Comparison of ENCODE assay signal across 9 mouse cellular contexts in genomic region chr11:18115693-18116450, GRCm38 (mm10).
DNase-seq lines count a peak whose midpoint lies in the region; ATAC-seq and TF ChIP-seq lines count a peak whose summit lies in the region.
"Had no signal": no experiment of that assay in that cellular context is flagged by ENCODE, and none has a peak within 500 bp of the region (broad histone marks: within the 10 kb centered on the region; RNA-seq: fewer than 3 reads in every experiment).

No protein-coding gene starts in this region.

- no peak overlapping the region for H3K9ac ChIP-seq in embryonic facial prominence, embryonic 14.5 days (ENCODE audit: low read depth, low read length)

- no peak overlapping the region for H3K27ac ChIP-seq in embryonic facial prominence, embryonic 14.5 days (replicated peaks; ENCODE audit: low read depth, low read length)
- H3K27ac ChIP-seq in embryonic facial prominence, embryonic 10.5 days (replicated peaks), result no peak overlapping the region
- H3K27ac ChIP-seq in layer of hippocampus, adult 2 months, result no peak overlapping the region
- H3K27ac ChIP-seq: left cerebral cortex, adult 2 months had no signal

- no peaks in the 10 kb centered on the region for H3K27me3 ChIP-seq in embryonic facial prominence, embryonic 14.5 days (replicated peaks; ENCODE audit: control insufficient read depth, insufficient read depth, low read length)
- H3K27me3 ChIP-seq in embryonic facial prominence, embryonic 10.5 days (replicated peaks; ENCODE audit: low read depth, poor library complexity, severe bottlenecking), result no peaks in the 10 kb centered on the region

- H3K4me1 ChIP-seq in embryonic facial prominence, embryonic 14.5 days (ENCODE audit: control insufficient read depth, insufficient read depth, low read length), result no peaks in the 10 kb centered on the region; the same call in 1 of the 2 replicates
- H3K4me1 ChIP-seq in embryonic facial prominence, embryonic 10.5 days, result no peaks in the 10 kb centered on the region

- ATAC-seq in embryonic facial prominence, embryonic 14.5 days (ENCODE audit: low read depth), result peak; percentile 55; the same call in 1 of the 2 replicates

- WGBS in embryonic facial prominence, embryonic 14.5 days, result 64% methylated on average over 9 of the region's 9 CpGs
- 85% methylated on average over 9 of the region's 9 CpGs for WGBS in embryonic facial prominence, embryonic 10.5 days

- H3K4me2 ChIP-seq in embryonic facial prominence, embryonic 14.5 days (ENCODE audit: low read depth, low read length), result no peak overlapping the region

- DNase-seq in embryonic facial prominence, embryonic 14.5 days (ENCODE audit: low spot score), result peak; percentile 44
- no peak for DNase-seq in embryonic facial prominence, embryonic 10.5 days (ENCODE audit: low spot score)
- DNase-seq in adipocyte (ENCODE audit: low spot score), result peak; percentile 3
- DNase-seq in frontal cortex, postnatal 25 days (ENCODE audit: low spot score in 2 of 2), result peak; percentile 9 to 19
- peak; percentile 18 to 37 for DNase-seq in layer of hippocampus, adult 2 months (ENCODE audit: low spot score in 2 of 2)
- peak; percentile 41 to 70 for DNase-seq in lung, postnatal 4 days
- DNase-seq in thymus, postnatal 4 days, result no peak
- no peak for DNase-seq in kidney, adult 11 months

- H3K9me3 ChIP-seq in embryonic facial prominence, embryonic 14.5 days (ENCODE audit: control insufficient read depth, low read length), result no peaks in the 10 kb centered on the region
- no peaks in the 10 kb centered on the region for H3K9me3 ChIP-seq in embryonic facial prominence, embryonic 10.5 days

- no peak overlapping the region for H3K4me3 ChIP-seq in embryonic facial prominence, embryonic 14.5 days (ENCODE audit: low read depth, low read length)
- no peak overlapping the region for H3K4me3 ChIP-seq in embryonic facial prominence, embryonic 10.5 days
- no peak overlapping the region for H3K4me3 ChIP-seq in layer of hippocampus, adult 2 months
- H3K4me3 ChIP-seq: left cerebral cortex, adult 2 months had no signal

- H3K36me3 ChIP-seq in embryonic facial prominence, embryonic 14.5 days (ENCODE audit: control insufficient read depth, insufficient read depth, low read length), result no peaks in the 10 kb centered on the region
- no peaks in the 10 kb centered on the region for H3K36me3 ChIP-seq in embryonic facial prominence, embryonic 10.5 days (replicated peaks)

- no peak for TF ChIP-seq CTCF in layer of hippocampus, adult 2 months (conservative IDR thresholded peaks at IDR 0.05)

Comparison
In these comparisons a context has a peak if more than half of its experiments do, and no peak if none do; other contexts are left out.
1. DNase-seq: peak in embryonic facial prominence, embryonic 14.5 days (single experiment), adipocyte (single experiment), frontal cortex, postnatal 25 days (2 of 2), layer of hippocampus, adult 2 months (2 of 2) and lung, postnatal 4 days (2 of 2); none in embryonic facial prominence, embryonic 10.5 days (single experiment), thymus, postnatal 4 days (single experiment) and kidney, adult 11 months (single experiment).